ENCODE assay signal across 8 mouse cellular contexts in genomic region chr14:74640819-74641381, GRCm38 (mm10). TPM values are rescaled to one million over a fixed set of nuclear protein-coding genes. Genes with fewer than 3 reads are reported as not detected.
DNase-seq lines count a peak whose midpoint lies in the region; ATAC-seq and TF ChIP-seq lines count a peak whose summit lies in the region.

Htr2a (plus strand) TSS chr14:74640840.

- H3K9ac ChIP-seq in forebrain, embryonic 14.5 days (ENCODE audit: low read length), result peak within 1 kb of the TSS; percentile 54
- peak within 1 kb of the TSS; percentile 22 for H3K9ac ChIP-seq in midbrain, embryonic 11.5 days (ENCODE audit: low read length)

- under 1% methylated on average over 20 of the region's 20 CpGs for WGBS in forebrain, embryonic 14.5 days
- under 1% methylated on average over 20 of the region's 20 CpGs for WGBS in midbrain, embryonic 11.5 days

- H3K9me3 ChIP-seq in forebrain, embryonic 14.5 days (replicated peaks; ENCODE audit: control insufficient read depth, low read length), result no peaks in the 10 kb centered on the region
- no peaks in the 10 kb centered on the region for H3K9me3 ChIP-seq in midbrain, embryonic 11.5 days (ENCODE audit: control insufficient read depth, low read length)

- no peak within 1 kb of the TSS for H3K27ac ChIP-seq in bone marrow macrophage, adult 2 months (ENCODE audit: insufficient read depth, low read depth, low read length)
- no peak within 1 kb of the TSS for H3K27ac ChIP-seq in forebrain, embryonic 14.5 days (ENCODE audit: low read depth, low read length)
- H3K27ac ChIP-seq in midbrain, embryonic 11.5 days (ENCODE audit: low read depth, low read length), result no peak within 1 kb of the TSS

- no peak for TF ChIP-seq CTCF in bone marrow macrophage, adult 2 months (IDR thresholded peaks at IDR 0.05; ENCODE audit: low read depth, low read length)

- peaks cover 8% of the 10 kb centered on the region for H3K27me3 ChIP-seq in forebrain, embryonic 14.5 days (replicated peaks; ENCODE audit: control insufficient read depth, insufficient read depth, low read length)
- H3K27me3 ChIP-seq in midbrain, embryonic 11.5 days (ENCODE audit: control insufficient read depth, insufficient read depth, low read length), result peaks cover 7% of the 10 kb centered on the region; the same call in 1 of the 2 replicates

- H3K4me3 ChIP-seq in bone marrow macrophage, adult 2 months (ENCODE audit: insufficient read depth, low read length), result peak within 1 kb of the TSS; percentile 62
- H3K4me3 ChIP-seq in forebrain, embryonic 14.5 days (ENCODE audit: low read depth, low read length), result peak within 1 kb of the TSS; percentile 36
- peak within 1 kb of the TSS; percentile 39 for H3K4me3 ChIP-seq in midbrain, embryonic 11.5 days (ENCODE audit: low read depth, low read length)

- peak; percentile 67; the same call in 1 of the 2 replicates for ATAC-seq in forebrain, embryonic 14.5 days
- ATAC-seq in midbrain, embryonic 11.5 days (ENCODE audit: low FRiP score), result peak; percentile 75

- H3K4me2 ChIP-seq in forebrain, embryonic 14.5 days (ENCODE audit: low read length), result peak within 1 kb of the TSS; percentile 85
- H3K4me2 ChIP-seq in midbrain, embryonic 11.5 days, result peak within 1 kb of the TSS; percentile 67

- DNase-seq in layer of hippocampus, postnatal 25 days (ENCODE audit: extremely low spot score in 1 of 2, low spot score in 1 of 2), result peak; percentile 8 to 12
- no peak for DNase-seq in layer of hippocampus, adult 9-11 months
- DNase-seq in forebrain, embryonic 14.5 days (ENCODE audit: low spot score), result peak; percentile 63
- peak; percentile 33 for DNase-seq in kidney, postnatal 10 days
- peak; percentile 92 for DNase-seq in midbrain, embryonic 11.5 days (ENCODE audit: low spot score, missing footprints)
- DNase-seq in cerebellum, adult 9-11 months, result no peak
- DNase-seq in urinary bladder, postnatal 14 days (ENCODE audit: low spot score), result no peak

- H3K4me1 ChIP-seq in bone marrow macrophage, adult 2 months (ENCODE audit: control insufficient read depth, insufficient read depth, low read length), result peaks cover 13% of the 10 kb centered on the region
- H3K4me1 ChIP-seq in forebrain, embryonic 14.5 days (ENCODE audit: control insufficient read depth, insufficient read depth, low read length), result peaks cover 7% of the 10 kb centered on the region; the same call in 1 of the 2 replicates
- H3K4me1 ChIP-seq in midbrain, embryonic 11.5 days (ENCODE audit: control insufficient read depth, insufficient read depth, low read length), result peaks cover 2% of the 10 kb centered on the region; the same call in 1 of the 2 replicates

- TF ChIP-seq POLR2A in bone marrow macrophage, adult 2 months (IDR thresholded peaks at IDR 0.05; ENCODE audit: borderline replicate concordance, low read depth, low read length), result no peak

- H3K36me3 ChIP-seq in forebrain, embryonic 14.5 days (ENCODE audit: control insufficient read depth, insufficient read depth, low read length), result no peaks in the 10 kb centered on the region
- H3K36me3 ChIP-seq in midbrain, embryonic 11.5 days (ENCODE audit: control insufficient read depth, insufficient read depth, low read length), result no peaks in the 10 kb centered on the region

RNA-seq across cellular contexts. Expression of gene Htr2a, which starts in this region (rescaled TPM):
- 1 to 10 TPM; 6.8 to 8.2 TPM for total RNA-seq in layer of hippocampus, postnatal 25 days (2021)
- polyA plus RNA-seq in bone marrow macrophage, adult 2 months (2012; ENCODE audit: insufficient read depth, insufficient read length, missing spikeins), result 0.19 and 0.47 TPM in 2 replicates
- 1.8 and 2.7 TPM in 2 replicates for polyA plus RNA-seq in forebrain, embryonic 14.5 days (2014; fragmentation: Nextera tagmentation; extraction: Ambion mirVana)
- polyA plus RNA-seq in midbrain, embryonic 11.5 days (2014; fragmentation: Nextera tagmentation; extraction: Ambion mirVana), result 0.41 and 0.75 TPM in 2 replicates

Comparison
In these comparisons a context has a peak if more than half of its experiments do, and no peak if none do; other contexts are left out.
1. DNase-seq: peak in layer of hippocampus, postnatal 25 days (2 of 2), forebrain, embryonic 14.5 days (single experiment) and kidney, postnatal 10 days (single experiment); none in layer of hippocampus, adult 9-11 months (single experiment), cerebellum, adult 9-11 months (single experiment) and urinary bladder, postnatal 14 days (single experiment).
2. Peak in DNase-seq, ATAC-seq, H3K4me3 ChIP-seq, H3K9ac ChIP-seq and H3K4me2 ChIP-seq in midbrain, embryonic 11.5 days; RNA of the gene not detected or under 1 TPM.
3. Peak in every context shown above with its lines, with median percentiles within 50 percentile points of each other: H3K4me3 ChIP-seq.